Mouse (Mus musculus) thymus, adult 2 months (tissue): Measurements from ENCODE around the gene Gtdc1.

ENCODE experiments used
- CTCF ChIP-seq: fragments of 200-500 bp; IDR thresholded peaks from 2 replicates; pipeline ENCODE4 v1.5.1; 2012; ENCODE audit warnings: mild to moderate bottlenecking, control low read depth, low read length, moderate library complexity, borderline replicate concordance; ENCODE audit not compliant: control insufficient read depth, poor library complexity, insufficient read depth; ENCODE audit errors: extremely low read depth
- POLR2A ChIP-seq: fragments of 200-500 bp; IDR thresholded peaks from 2 replicates; pipeline ENCODE4 v1.6.1; 2012; ENCODE audit warnings: mild to moderate bottlenecking, low read length, control low read depth, moderate library complexity; ENCODE audit not compliant: control insufficient read depth, poor library complexity, insufficient read depth; ENCODE audit errors: extremely low read depth

DNA sequence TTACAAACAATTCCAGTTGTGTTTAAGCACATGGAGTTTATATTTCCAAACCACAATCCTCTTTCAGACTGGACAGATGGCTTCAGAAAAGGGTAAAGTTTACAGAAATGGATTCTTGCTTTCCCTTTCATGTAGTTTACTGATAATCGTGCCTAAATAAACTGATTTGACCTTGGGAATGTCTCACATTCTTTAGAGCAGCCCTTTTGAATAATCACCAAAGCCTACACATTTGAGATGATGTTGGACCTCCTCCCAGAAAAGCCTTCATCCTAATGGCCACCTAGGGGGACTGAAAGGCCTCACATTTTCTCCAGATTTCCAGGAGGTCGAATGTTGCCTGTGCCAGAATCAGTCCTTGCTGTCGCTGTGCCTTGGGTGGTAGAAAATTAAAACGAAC lies 227.2 kb downstream of the Gtdc1 start:
- TF ChIP-seq CTCF (no peak), POLR2A (no peak)
